Mouse (Mus musculus) lung, postnatal 10 days (tissue): ENCODE results near the gene Bcar3.

Source experiments
- DNase-seq: peaks from one replicate; pipeline ENCODE4 v3.0.0; 2021

Gene Bcar3

DNA sequence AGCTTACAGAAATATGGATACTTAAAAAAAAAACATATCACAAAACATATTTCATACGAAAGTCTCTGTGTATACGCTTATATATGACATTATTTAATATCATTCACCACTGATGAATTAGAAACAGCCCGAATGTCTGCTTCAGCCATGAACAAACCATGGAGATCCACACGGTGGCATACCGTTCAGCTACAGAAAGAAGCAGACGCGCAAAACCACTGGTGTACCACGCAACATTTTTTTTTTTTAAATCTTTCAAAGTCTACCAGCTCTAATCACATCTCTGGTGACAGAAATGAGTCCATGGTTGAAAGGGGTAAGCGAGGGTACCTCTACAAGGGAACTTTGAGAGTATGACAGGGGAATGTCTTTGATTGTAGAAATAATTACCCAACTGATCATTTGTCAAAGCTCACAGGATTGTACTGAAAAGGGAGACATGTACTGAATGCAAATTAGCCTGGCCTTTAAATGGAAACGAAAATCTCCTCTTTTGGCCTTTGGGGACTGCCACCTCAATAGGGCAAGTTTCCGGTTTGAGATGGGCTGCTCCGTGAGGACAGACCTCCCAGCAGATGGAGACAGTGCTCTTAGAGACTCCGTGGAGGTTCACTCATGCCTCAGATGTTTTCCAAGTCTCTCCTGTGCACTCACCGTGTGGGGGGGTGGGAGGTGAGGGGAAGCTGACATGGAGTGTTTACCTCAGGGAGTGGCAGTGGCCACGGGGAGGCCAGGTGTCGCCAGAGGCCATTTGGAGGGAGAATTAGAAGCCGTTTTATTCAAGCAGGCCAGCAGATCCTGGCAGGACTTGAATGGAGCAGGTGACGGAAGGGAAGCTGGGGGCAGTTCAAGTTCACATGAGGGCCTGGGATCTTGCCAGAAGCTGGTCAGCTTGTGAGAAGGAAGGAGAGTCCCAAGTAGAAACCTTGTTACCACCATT is 168.3 kb downstream of the Bcar3 start:
- peak; percentile 72 for DNase-seq

DNA sequence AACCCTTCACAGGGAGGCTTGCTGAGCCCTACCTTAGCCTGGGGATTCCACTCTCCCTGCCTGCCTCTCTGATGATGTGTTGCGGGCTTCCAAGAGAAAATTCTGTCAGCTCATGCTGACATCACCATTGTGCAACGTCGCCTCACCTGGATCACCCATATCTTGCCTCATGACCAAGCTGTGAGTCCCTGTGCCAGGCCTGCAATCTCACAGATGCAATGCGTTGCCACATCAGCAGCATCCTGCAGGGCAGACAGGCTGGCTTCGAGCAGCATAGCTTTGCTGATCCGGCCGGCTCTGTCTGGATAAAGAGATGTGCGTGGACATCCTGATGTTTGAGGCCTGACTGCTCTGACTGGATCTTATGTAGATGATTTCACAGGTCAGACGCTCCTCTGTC is 169.2 kb downstream of the Bcar3 start:
- DNase-seq: no peak

DNA sequence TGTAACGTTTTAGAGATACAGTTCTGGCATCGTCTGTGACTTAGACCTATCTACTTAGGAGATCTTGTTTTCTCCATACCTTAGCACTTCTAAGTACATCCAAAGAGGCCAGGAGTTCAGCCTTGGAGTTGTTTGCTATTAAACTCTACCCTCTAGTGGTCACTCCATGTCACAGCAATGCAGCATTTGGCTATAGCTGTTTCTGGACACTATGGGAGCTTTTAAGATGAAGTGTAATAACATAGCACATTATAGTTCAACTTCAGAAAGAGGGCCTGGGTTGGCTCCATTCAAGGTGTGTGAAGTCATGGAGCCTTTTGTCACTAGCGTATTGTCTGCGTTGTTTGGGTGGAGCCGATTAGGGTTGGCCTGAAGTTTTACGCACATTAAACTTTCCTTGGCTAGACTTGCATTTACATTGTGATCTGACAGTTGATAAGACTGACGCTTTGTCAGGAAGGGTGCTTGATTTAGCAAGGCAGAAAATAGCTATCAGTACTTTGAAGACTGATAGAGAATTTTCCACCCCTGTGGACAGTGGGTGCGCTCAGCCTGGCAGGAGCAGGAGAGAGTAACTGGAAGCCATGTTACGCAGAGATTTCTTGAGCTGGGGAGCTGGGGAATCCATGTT is 172.3 kb downstream of the Bcar3 start:
- peak; percentile 77 for DNase-seq

DNA sequence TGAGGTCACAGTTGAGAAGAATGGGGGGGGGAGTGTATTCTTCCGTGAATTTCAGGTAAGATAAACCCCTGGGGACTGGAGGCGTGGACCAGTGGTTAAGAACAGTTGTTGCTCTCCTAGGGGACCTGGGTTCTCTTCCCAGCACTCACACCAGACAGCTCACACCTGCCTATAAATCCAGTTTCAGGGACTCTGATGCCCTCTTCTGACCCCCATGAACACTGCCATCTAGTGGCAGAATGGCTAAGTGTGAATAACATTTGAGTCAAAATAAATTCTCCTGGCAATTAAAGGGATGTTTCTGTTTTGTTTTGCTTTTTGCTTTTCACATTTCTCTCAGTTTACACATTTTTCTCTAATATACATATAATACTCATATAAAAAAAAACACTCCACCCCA is 174.0 kb downstream of the Bcar3 start:
- peak; percentile 31 for DNase-seq

DNA sequence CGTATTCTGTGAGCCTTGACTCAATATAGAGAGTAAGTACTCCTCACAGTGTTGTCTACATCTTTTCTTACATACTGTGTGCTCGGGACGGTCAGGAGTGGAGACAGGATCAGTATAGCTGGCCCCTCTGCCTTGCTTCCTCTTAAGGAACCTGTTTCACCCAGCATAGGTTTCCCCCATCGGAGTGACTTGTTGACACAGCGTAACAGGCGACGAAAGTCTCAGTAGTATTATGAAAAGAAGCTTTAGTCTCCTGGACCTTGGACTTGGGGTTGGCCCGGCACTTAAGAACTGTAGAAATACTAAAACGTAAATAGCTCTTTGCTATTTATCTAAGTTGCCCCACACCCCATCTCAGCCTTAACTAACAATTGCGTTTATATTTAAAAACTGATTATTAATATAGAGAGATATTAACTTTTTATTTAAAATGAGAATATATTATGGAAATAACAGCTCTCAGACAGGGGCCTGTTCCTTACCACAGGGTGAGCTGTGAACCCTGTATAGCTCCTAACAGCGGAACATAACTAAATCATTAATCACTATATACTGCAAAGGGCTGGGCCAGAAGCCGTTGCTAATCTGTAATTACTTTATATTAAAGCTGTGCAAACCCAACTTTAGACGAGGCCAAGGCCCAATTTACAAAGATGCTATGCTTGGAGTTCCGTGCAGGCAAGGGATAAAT is 176.5 kb downstream of the Bcar3 start:
- no peak for DNase-seq

DNA sequence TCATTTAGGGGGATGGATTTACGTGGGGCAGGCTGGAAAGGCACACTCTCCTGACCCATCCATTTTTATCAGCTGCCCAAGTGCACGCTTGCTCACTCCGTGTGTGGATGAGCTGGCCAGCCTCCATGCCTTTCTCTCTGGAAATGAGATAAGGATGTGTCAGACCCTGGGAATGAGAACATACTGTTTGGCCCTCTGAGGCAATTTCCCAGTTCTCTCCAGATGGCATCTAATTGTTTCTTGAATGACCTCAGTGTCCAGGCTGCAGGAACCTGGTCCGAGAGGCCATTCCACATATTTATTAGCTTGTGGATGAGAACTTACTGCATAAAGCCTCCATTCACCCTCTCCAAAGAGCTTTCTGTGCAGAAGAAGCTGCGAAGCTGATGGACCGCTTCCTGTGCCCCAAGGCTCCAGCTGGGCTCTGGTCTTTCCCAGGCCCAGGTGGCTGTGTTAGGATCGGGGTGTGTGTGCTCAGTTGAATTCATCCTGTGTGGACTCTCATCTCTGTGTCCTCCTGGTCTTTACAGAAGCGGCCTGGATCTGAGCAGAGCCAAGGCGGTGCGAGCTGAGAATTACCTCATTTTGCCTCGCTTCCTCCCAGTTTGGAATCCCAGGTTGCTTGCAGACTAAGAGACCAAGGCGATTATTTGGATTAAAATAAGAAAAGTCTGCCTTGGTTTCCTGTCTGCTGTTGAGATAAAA is 177.2 kb downstream of the Bcar3 start:
- DNase-seq: peak; percentile 42

DNA sequence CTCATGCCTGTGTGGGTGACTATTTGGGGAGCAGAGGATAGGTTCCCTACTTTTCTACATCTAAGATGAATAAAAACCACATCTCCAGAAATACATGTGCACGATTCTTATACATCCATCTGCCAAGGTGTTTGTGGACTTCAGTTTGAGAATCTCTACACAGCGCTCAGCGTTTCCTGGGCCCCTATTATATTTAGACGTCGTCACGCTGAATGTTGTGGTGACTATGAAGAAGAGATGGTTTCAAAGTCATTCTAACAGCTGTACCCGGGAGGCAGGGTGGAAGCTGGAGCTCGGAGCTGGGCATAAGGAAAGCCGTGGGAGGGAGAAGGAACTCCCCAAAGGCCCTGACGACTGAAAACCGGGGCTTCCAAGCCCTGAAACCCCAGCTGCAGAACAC is 178.5 kb downstream of the Bcar3 start:
- DNase-seq: no peak

DNA sequence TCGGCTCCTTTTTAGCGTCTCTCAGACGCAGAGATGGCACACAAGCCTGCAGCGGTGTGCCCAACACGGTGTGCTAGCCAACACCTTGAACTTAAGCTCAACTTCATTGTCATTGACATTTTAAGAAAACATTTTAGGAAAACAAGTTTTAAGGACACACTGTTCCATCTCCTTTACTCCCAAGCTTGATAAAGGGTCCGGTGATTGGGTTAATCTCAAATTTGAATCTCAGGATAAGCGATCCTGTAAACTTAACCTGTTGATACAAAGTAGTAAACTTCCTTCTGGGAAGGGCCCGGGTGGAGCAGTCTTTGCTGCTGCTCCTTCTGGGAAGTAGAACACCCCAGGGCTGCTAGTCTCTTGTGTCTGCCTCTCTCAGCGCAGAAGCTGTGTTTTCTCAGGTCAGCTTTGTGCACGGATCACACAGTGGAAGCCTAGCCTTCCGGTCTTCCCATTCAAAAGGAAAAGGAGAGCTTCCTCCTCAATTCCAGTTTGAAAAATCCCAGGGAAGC is 179.6 kb downstream of the Bcar3 start:
- DNase-seq: no peak

DNA sequence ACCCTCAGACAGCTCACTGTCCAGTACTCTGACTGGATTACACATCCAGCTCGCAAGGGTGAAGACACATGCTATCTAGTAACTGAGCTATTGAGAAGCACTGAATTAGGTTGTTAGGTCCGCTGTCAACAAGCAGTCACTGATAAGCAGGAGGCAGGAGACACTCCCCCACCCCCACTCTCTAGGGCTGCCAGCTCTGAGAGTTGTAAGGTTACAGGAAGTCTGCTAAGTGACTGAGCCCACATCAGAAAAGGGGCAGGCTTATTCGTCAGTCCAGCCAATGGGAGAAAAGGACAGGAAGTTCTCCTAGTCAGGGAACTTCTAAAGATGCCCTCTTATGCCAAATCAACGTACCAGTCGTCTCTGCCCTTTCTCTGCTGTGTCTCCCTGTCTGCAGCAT is 180.1 kb downstream of the Bcar3 start:
- peak; percentile 87 for DNase-seq

DNA sequence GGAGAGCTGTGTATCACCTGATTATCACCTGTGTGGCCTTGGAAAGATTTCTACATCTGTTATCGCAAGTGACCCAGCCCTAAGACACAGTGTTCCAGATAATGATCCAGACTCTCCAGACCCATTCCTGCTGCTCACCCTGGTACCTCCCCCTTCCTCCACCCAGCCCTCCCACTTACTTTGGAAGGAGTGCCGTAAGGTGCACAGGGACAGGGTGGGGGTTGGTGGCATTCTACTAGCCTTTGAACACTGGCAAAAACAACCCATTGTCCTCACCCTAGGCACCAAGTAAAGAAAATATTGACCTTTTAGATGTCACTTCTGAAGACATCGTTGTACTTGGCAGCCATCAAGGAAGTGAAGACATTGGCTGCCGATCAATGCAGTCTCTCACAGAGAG is 180.9 kb downstream of the Bcar3 start:
- DNase-seq: no peak

DNA sequence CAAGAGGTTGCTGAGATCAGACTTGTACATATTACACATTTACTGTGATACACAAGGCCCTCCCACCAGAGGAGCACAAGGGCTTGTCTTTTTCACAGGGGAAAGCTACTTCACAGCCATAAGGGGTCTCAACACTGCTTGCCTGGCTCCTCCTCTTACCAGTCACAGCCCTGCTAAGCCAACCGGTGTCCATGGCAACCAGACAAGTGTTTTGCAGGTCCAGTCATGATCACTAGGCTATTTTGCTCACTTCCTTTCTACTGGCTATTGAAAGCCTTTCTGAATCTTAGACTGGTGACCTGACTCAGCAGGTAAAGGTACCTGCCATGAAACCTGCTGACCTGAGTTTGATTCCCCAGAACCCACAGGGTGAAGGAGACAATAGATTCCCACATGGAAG is 181.8 kb downstream of the Bcar3 start:
- no peak for DNase-seq

DNA sequence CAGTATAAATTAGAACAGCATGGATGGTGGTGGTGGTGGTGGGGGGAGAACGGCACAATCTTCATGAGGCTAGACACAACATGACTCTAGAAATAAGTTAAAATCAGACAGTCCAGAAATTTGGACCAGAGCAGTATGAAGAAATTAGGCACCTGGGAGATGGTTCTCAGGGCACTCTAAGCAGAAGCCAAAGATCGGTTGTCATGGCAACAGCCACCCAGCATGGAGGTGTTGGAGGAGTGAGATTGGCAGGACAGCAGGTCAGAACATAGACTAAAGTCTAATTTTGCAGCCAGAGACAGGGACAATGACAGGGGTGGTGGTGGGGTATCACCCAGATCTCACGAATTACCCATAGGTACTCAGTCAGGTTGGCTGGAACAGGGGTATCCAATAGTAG is 182.7 kb downstream of the Bcar3 start:
- no peak for DNase-seq

DNA sequence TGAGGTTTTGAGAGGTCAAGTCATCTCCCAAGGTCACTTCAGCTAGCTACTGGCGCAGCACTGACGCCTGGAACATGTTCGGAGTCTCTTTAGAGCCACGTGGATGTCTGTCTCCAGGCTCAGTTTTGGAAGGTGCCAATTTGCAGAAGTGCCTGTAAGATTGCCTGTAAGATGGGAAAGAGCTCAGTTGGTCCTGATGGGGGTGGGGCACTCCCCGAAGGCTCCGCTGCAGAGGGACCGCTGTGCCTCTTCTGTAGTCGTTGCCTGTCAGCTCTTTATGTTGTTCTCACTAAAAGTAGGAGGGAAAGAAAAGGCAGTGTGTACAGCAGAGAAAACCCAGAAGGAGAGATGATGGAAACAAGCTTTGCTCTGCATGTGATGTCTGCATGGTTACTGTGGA is 183.6 kb downstream of the Bcar3 start:
- DNase-seq: no peak

DNA sequence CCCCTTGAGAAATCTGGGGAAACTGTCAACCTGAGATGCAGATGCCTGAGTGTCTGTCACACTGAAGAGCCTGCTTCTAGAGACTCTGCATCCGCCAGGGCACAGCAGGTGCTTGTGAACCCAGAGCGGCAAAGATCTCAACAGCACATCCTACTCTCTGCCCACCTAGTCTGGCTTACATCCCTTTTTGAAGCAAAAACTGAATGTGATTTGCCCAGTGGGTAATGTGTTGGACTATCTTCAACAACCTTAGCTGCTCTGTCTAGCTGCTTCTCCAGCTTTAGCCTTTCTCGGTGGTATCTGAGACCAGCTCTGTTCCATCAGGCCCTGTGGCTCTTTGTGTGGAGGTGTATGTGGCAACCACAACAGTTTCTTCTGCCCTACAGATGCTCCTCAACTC is 184.8 kb downstream of the Bcar3 start:
- DNase-seq: no peak

DNA sequence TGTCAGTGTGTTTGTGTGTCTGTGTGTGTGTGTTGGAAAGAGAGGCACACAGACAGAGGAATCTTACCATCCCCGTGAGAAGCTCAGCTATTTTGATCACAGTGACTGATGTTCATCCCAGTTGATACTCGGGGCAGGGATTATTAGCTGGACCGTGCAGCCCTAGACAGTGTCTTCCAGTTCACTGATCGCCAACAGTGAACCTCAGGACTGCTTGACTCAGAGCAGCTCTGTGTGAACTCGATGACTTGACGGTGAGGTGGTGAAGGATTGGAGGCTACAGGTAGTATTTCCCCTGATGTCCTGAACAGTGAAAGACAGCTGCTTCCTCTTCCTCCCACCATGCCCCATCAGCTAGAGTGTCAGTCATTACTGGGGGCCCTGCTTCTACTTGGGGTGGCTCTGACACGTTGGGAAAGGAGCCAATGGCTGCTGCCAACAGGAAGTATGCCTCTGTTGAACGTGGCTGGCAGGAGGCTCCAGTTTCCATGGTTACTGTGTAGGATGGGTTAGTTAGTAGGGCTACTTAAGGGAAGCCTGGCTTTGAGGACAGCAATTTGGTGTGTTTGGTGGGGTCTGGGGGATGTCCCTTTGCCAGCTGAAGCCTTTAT is 186.2 kb downstream of the Bcar3 start:
- DNase-seq: peak; percentile 36

DNA sequence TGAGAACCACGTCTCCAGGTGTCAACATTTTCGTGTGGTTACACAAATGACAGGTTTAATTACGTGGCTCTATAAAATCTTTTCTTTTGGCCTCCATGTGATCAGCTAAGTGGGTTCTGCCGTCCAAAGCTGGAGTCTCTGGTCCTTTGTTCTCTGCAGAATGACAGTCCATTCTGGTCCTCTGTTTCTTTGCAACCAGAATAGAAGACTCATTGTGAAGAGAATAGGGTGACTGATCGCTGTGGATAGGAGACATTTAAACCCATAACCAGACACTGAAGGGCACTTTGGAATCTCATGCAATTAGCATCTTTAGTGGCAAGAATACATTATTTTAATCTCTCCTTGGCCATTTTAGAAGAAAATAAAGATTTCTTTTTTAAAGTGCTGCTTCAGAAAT is 187.1 kb downstream of the Bcar3 start:
- no peak for DNase-seq

DNA sequence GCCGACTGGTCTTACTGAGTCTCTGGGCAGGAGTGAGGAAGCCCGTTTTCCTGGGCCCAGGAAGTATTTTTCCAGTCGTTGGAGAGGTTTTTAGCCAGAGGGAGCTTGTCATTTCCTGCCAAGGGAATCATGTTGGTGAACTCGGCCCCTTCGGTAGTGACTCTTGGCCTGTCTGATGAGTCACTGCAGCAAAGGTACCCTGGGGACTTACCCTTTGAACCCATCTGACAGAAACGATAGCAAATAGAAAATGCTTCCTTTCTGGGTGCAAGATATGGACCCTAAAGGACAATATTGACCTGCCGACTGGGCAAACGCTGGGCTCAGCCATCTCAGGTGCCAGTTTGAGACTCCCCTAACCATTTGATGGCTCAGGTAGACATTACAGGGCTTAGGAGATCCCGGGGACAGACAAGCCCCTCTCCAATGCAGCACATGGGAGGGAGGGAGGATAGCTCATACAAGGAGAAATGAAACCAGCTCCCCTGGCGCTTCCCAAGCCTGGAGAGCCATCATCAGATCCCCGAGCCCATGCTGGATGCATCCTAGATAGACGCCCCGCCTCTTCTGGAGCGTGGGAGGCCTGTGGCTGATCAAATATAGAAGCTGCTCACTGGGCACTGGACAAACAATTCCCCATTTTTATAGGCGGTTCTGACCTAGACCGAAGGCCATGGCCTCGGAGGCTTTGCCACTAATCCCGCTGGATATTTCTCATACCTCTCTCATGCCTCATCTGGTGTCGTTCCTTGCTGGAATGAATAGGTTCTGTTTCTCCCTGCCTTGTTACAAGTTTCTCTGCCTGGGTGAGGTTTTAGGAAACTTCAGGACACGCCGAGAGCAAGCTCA is 188.2 kb downstream of the Bcar3 start:
- no peak for DNase-seq

DNA sequence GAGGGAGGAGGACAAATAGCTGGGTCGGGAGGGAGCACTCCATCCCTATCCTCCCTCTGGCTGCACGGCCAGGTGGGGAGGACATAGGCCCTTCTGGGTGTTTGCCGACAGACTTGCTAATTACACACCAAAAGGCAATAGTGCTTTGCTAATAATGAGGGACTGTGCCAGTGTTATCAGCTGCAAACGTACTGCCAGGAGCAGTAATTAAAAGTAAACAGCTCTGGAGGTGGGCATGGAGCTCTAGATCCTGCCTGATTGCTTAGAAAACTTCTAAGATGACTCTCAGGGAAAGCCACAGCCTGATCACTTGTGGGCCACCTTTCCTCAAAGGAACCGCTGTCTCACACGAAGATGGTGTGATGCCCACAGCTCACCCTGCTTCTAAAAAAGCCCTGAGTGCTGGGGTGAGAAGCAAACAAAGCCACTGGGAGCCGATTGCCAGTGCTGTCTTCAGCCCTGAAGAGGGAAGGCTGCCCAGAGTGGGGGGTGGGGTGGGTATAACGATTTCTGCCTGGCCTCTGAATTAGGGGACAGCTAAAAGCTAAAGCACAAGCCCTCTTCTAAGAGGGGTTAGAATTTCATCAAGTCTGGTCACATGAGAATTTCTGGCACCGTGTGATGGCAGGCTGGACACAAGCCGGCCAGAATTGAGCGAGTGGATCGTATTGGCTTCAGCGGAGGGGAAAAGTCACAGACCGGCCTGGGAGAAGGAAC is 189.3 kb downstream of the Bcar3 start:
- peak; percentile 51 for DNase-seq

DNA sequence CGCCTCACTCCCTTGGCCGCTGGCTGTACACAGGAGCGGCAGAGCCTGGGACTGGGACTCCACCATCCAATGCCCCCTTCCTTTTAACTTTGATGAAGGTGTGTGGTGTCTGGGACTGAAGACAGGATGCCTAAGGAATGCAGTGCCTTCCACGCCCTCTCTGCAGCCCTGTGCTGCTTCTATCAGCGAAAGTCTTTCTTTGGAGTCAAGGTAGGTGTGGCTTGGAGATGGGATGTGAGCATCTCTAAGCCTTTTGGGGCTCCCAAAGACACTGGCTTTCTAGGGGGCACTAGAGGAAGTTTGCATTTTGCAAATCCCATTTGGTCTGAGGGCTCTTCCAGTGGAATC is 189.8 kb downstream of the Bcar3 start:
- DNase-seq: no peak

DNA sequence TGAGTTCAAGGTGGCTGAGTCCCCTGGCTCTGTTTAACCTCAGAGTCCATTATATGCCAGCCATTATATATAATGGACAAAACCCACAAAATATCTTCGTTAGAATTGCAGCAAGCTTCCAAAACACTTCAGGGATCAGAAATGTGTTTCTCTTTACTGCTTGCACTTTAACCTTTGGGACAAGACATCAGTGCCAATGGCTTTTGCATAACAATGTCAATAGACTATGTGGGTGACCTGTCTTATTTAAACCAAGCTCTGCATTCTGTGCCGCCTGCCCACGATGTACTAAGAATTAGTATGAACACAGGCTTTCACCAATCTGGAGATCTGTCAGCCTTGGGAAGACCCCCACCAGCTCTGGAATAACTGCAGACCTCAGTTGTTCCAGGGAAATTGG is 190.4 kb downstream of the Bcar3 start:
- no peak for DNase-seq

DNA sequence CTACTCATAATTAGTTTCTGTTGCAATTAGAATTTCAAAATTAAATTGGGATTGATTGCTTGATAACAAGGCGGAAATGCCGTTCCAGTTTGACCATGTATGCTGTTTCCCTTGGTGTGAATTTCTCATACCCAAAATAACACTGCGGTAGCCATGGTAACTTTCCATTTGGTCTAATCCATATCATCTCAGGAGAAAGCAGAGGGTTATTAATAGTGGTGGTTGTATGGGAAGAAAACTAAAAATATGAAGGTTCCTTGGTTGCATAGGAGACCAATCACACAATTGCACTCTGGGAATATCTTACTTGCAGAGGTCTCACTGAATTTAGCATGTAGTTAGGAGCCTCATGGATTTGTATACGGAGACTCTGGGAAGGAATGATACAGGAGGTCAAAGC is 191.8 kb downstream of the Bcar3 start:
- DNase-seq: no peak
